Mouse (Mus musculus): ENCODE measurements at regions not wholly inside any gene's neighbourhood (a gene's known extent, or its start where the extent isn't known, plus 50 kb on each side); places are given as distances from the start of the nearest gene placed in this dataset.

- no peak for DNase-seq (ENCODE audit: low spot score)
These were observed 53.9 kb upstream of the Olfr266 start for GRCm38 (mm10) chr3:106879994-106880393.

- DNase-seq (ENCODE audit: low spot score): peak; percentile 7
These were observed 77.1 kb upstream of the Olfr266 start for GRCm38 (mm10) chr3:106903198-106903597.

DNA sequence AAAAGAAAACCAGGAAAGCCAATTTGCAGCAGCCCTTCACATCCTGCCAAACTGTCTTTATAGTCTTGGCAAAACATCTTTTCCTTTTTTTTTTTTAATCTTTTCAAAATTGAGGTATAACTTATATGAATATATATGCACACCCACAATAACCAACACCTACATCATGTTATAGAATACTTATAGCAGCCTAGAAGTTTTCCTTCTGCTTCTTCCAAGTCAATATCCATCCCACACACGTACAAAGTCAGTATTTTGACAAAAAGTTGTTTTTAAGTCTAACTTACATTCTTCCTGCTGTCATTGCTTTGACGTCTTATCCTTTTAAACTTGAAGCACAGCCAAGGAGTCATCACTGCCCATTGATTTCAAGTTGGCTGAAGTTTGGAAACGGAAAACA, 80.6 kb upstream of the Olfr266 start:
- no peak for DNase-seq (ENCODE audit: low spot score)

- DNase-seq (ENCODE audit: low spot score): no peak
These were observed 99.9 kb upstream of the Kcna3 start for GRCm38 (mm10) chr3:106936067-106936466.

DNA sequence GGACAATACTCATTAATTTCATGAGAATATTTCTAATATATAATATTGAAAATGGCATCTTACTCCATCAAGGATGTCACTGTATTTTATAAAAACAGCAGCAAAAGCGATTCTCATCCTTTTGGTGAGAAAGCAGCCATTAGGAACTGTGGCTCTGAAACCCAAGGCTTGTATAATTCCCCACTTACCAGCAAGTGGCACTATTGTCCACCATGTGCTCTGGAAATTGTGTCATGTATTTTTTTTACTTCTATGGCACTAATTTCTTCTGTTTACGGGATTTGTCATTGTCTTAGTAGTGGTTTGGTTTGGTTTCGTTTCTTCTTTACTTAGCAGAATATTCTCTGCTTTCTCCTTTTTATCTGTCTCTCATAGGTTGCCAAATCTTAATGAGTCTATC, 95.9 kb upstream of the Kcna3 start:
- peak; percentile 39 for DNase-seq (ENCODE audit: low spot score)

DNA sequence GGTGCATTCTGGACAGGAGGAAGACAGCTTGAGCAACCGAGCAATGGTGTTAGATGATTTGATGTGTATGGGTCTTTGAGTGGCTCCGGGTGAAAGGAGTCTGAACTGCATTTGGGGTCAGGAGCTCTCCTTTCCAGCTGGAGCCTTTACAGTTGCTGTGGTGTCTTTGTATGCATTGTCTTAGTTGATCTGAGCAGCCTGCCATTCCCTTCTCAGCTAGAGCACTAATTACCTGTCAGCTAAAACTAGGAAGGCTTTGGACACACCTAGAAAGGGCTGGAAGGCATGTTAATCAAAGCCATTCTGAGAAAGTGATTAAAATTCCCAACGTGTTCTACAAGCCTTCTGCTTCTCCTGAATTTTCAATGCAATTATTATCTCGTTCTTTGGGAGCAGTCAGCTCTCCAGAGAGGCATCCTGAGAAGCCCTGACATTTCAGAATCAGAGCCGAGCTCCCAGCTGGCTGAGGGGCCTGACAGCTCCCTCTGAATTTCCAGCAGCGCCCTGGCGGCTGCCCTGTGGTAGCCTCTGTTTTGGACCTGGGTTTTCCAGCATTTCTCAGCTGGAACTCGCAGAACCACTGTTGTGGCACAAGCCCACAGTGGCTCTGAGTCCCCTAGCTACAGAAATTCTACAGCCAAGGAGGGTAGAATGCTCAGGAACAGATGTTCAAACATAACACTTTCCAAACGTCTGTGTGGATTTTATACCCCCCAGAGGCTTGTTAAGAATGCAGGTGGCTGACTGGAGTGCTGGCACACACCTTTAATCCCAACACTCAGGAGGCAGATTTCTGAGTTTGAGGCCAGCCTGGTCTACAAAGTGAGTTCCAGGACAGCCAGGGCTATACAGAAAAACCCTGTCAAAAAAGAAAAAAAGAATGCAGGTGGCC, 80.2 kb upstream of the Kcna3 start:
- no peak for DNase-seq (ENCODE audit: low spot score)

DNA sequence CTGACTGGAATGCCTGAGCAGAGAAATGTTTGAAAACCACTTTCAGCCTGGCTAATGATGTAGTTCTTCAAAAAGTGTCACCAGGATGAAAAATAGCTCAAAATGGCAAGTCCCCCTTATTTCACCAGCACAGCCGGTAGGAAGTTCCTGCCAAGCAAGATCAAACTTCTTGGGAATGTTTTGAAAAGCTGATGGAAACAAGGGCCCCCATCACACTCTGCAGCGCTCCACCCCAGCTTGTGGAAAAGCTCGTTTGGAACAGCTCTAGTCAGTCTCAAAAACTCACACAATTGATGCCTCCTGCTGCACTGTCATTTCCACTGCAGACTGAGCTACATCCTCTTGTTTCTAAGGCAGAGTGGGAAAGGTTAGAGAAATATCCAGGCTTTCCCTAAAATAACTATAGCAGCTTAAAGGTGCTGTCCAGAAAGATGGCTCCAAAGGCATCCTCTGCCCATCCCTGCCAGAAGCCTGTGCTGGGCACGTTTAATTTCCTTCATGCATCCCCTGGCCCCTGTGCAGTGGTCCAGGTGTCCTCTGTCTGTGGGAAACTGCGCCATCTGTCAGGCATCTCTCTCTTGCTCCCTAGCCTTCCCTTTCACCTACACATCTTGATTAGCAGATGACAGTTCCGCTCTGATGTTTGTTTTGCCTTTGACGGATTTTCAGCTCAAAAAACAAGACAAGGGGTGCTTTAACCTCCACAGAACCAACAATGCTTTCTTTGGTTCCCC, 78.6 kb upstream of the Kcna3 start:
- DNase-seq (ENCODE audit: low spot score): no peak

DNA sequence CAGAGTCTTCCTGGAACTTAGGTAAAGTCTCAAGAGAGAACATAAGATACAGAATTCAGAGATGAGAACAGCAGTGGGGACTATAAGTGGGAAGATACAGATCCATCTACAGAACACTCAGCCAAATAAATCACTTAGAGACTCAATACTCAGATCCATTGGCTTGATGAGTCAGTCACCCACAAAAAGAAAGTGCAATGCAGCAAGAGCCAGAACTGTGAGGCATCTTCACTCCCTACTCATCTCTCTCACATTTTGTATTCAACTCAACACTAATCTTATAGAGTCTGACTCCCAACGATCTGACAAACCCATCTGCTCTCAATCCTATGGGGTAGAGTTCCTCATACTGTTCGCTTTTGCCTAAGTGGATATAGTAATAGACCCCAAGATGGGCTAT, 77.8 kb upstream of the Kcna3 start:
- DNase-seq (ENCODE audit: low spot score): no peak

GRCm38 (mm10) chr3:106960596-106960995, 75.4 kb upstream of the Kcna3 start:
- DNase-seq (ENCODE audit: low spot score): no peak

- no peak for DNase-seq (ENCODE audit: low spot score)
These were observed 73.5 kb upstream of the Kcna3 start for GRCm38 (mm10) chr3:106962466-106962865.

DNA sequence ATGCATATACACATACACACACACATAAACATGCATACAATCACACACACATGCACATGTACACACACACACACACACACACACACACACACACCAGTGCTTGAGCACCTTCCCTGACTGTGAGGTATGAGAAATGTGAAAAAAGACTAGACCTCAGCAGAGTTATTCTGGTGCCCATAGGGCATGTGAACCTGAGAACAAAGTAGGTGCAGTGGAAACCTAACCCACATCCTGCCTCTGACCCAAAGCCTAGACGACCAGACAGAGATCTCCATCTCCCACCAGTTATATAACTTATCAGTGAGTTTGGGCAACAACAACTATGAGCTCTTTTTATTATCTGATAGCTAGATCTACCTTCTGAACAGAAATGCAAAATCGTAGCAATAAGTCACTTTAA, 69.8 kb upstream of the Kcna3 start:
- no peak for DNase-seq (ENCODE audit: low spot score)

DNA sequence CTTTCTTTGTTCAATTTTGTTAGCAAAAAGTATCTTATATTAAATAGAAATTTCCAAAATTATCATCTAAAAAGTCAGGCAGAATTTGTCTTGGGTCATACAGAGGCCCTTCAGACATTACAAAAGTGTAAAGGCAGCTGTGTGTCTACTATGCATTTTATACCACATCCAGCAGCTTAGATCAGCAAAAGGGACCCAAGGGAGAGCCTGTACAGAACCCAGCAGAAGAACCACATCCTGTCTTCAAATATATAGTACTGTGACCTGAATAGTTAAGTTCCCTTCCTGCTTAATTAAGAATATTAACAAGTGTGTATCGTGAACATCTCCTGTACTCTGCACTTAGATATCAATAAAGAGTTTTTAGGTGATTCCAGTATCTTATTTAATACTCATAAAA, 68.5 kb upstream of the Kcna3 start:
- DNase-seq (ENCODE audit: low spot score): no peak

GRCm38 (mm10) chr3:106974114-106974789, 61.7 kb upstream of the Kcna3 start:
- no peak for DNase-seq (ENCODE audit: low spot score)

- DNase-seq (ENCODE audit: low spot score): peak; percentile 23
These were observed 57.2 kb upstream of the Kcna3 start for GRCm38 (mm10) chr3:106978728-106979127.

DNA sequence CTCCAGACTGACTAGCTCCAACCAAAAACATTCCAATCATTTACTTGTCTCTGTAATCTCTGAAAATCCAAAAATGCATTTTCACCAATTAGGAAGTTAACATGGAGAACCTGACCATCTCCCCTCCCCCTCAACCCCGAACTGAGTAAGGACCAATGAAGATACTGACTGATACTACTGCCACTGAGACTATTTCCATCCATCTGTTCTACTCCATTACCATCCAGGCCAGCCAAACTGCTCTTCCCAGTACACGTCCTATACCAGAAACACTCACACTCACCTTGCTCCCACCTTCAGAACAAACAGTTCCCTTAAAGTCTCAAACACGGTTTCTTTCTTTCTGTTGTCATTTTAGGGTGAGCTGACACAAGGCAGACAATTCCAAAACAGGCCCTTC, 55.1 kb upstream of the Kcna3 start:
- DNase-seq (ENCODE audit: low spot score): no peak

- DNase-seq (ENCODE audit: low spot score): no peak
These were observed 54.6 kb upstream of the Kcna3 start for GRCm38 (mm10) chr3:106981323-106981722.

DNA sequence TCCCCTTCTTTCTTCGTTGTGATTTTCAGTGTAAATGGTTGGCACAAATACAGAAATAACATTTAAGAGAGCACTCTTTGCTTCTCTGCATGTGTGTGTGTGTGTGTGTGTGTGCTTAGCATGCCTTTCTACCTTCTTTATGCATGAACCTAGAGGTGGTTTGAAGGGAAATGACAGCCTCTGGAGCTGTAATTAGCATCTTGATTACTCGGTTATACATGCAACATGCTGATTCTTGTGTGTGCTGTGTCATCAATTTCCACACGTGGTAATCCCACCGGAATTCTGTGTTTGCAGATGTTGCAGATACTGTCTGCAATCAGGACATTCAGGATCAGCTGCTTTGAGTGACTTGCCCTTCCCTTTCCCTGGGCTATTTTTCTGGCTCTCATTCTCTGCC, 51.7 kb upstream of the Kcna3 start:
- no peak for DNase-seq (ENCODE audit: low spot score)

Data from layer of hippocampus, adult 11-12 months (tissue).